Mouse (Mus musculus) neural tube, embryonic 12.5 days (tissue): ENCODE measurements at regions not wholly inside any gene's neighbourhood (a gene's known extent, or its start where the extent isn't known, plus 50 kb on each side); places are given as distances from the start of the nearest gene placed in this dataset.

Source experiments
- ATAC-seq: fragments of 200-750 bp; cut with Nextera tagmentation; 2 replicates; pipeline ENCODE4 v1.8.0; 2017; ENCODE audit warnings: low read depth, mild to moderate bottlenecking, moderate TSS enrichment, moderate library complexity; ENCODE audit not compliant: low FRiP score
- H3K27ac ChIP-seq: fragments of 300-500 bp; sonication (generic); 2 replicates; pipeline ENCODE4 v1.5.1; 2016
- H3K27me3 ChIP-seq: fragments of 300-500 bp; sonication (generic); replicated peaks from 2 replicates; pipeline ENCODE4 v1.6.1; 2016; ENCODE audit warnings: mild to moderate bottlenecking
- H3K36me3 ChIP-seq: fragments of 300-500 bp; sonication (generic); 2 replicates; pipeline ENCODE4 v1.6.1; 2016; ENCODE audit warnings: mild to moderate bottlenecking
- H3K4me1 ChIP-seq: fragments of 300-500 bp; sonication (generic); 2 replicates; pipeline ENCODE4 v1.6.1; 2016
- H3K4me2 ChIP-seq: fragments of 300-500 bp; sonication (generic); replicated peaks from 2 replicates; pipeline ENCODE4 v1.6.1; 2016; ENCODE audit warnings: mild to moderate bottlenecking
- H3K4me3 ChIP-seq: fragments of 300-500 bp; sonication (generic); 2 replicates; pipeline ENCODE4 v1.5.1; 2016
- H3K9ac ChIP-seq: fragments of 300-500 bp; sonication (generic); 2 replicates; pipeline ENCODE4 v1.6.1; 2016; ENCODE audit warnings: mild to moderate bottlenecking
- H3K9me3 ChIP-seq: fragments of 300-500 bp; sonication (generic); 2 replicates; pipeline ENCODE4 v1.6.1; 2016; ENCODE audit warnings: mild to moderate bottlenecking
- WGBS: fragments of 180-500 bp; shearing (Covaris S2); methylation state at CpG from one replicate; pipeline ENCODE4 v1.1.7; 2016; 5-methylcytosine and 5-hydroxymethylcytosine counted together

DNA sequence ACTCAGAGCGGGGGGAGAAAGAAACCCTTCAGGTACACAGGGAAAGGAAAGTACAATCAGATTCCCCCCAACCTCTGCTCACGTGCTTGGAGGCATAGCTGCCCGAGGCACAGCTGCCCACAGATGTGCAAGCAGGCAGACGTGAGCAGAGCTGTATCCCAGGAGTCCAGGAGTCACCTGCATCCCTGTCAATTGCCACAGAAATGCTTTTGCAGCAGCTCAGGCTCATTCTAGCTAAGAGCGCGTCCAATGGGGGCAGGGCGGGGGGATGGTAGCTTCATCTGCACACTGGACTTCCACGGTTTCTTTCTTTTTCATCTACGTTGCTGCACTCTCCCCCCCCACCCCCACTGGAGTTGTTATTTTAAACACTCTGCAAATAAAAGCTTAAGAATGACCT is 66.0 kb upstream of the Fat4 start:
- Histone ChIP-seq H3K9me3 (no peaks in the 10 kb centered on the region), H3K27me3 (no peaks in the 10 kb centered on the region), H3K4me3 (no peak overlapping the region), H3K9ac (no peak overlapping the region), H3K4me2 (no peak overlapping the region), H3K4me1 (peaks cover 3% of the 10 kb centered on the region; the same call in 1 of the 2 replicates), H3K36me3 (no peaks in the 10 kb centered on the region), H3K27ac (no peak overlapping the region)
- no peak for ATAC-seq
- 46% methylated on average over 9 of the region's 9 CpGs for WGBS

DNA sequence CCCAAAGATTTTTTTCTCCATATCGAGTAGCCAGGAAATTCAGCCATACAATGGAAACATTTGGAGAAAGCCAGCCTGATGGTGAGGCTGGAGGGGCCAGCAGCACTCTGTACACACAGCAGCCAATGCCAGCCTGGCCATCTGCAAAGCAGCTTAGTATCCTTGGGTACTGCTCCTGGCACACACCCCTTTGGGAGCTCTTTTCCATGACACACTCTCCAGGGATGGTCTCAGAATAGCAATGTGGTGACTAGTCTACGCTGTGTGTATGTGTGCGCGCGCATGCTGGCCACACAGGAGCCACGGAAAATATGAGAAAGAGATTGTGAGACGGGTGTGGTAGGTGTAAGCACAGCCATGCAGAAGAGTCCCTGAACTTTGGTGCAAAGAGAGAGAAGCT is 66.4 kb upstream of the Fat4 start:
- no peak overlapping the region for H3K27ac ChIP-seq
- H3K4me2 ChIP-seq: no peak overlapping the region
- WGBS: 94% methylated on average over 7 of the region's 7 CpGs
- no peaks in the 10 kb centered on the region for H3K36me3 ChIP-seq
- no peaks in the 10 kb centered on the region for H3K27me3 ChIP-seq
- no peaks in the 10 kb centered on the region for H3K9me3 ChIP-seq
- no peak for ATAC-seq
- peaks cover 3% of the 10 kb centered on the region; the same call in 1 of the 2 replicates for H3K4me1 ChIP-seq
- H3K4me3 ChIP-seq: no peak overlapping the region
- no peak overlapping the region for H3K9ac ChIP-seq

DNA sequence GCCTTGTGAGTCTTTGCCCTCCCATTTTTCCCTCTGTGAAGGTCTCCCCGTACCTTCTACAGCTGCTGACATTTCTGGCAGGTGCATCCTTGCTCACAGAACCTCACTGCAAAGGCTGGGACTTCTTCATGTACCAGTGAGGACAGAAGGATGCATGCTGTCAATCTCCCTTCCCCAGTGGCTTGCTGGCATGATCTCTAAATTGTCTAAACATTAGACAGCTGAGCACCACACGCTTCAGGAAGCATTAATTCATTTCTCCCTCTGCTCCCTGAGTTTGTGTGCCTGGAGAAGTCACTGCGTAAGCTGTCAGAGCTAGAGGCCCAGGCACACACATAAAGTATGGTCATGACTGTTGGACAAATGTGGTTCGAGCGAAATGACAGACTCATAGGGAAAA is 69.1 kb upstream of the Fat4 start:
- no peaks in the 10 kb centered on the region for H3K9me3 ChIP-seq
- 75% methylated on average over 5 of the region's 5 CpGs for WGBS
- H3K36me3 ChIP-seq: no peaks in the 10 kb centered on the region
- H3K4me3 ChIP-seq: no peak overlapping the region
- H3K27ac ChIP-seq: no peak overlapping the region
- H3K4me2 ChIP-seq: no peak overlapping the region
- H3K27me3 ChIP-seq: no peaks in the 10 kb centered on the region
- ATAC-seq: no peak
- H3K4me1 ChIP-seq: peaks cover 3% of the 10 kb centered on the region; the same call in 1 of the 2 replicates
- H3K9ac ChIP-seq: no peak overlapping the region

DNA sequence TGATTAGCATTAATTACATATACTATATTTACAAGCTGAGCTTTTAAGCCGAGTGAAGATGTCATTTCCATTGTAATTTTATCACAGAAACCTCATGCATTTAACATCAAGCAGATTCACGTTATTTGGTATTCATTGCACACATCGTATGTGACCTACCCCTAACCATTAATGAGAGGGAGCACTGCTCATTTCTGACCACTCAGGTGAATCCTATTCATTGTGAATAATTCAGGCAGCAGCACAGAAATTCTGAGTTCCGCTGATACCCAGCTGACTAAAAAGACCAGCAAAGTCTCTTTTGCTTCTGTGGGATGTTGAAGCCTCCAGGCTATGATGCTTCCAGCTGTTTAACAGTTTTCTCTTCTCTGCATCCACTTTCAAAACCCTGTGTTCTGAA is 74.3 kb upstream of the Fat4 start:
- 65% methylated on average over 4 of the region's 4 CpGs for WGBS
- ATAC-seq: peak; percentile 74; the same call in 1 of the 2 replicates

DNA sequence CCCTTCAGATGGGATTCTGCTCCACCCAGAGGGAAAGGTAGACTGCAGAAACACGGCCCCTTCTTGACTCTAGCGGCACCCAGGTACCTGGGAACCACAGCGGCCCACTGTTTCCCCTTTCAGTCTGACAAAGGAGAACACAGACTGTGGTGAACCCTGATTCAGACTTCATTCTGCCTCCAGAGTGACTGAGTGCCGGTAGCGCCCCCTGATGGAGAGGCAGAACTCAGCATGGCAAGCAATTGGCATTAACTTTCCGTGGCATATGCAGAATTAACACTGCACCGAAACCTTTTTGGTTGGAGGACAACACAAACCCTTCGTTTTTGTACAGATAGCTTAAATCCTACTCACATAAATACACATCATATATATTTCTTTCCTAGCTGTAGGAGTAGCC is 75.1 kb upstream of the Fat4 start:
- Histone ChIP-seq H3K4me3 (no peak overlapping the region), H3K4me1 (no peaks in the 10 kb centered on the region), H3K9ac (no peak overlapping the region), H3K27me3 (no peaks in the 10 kb centered on the region), H3K4me2 (no peak overlapping the region), H3K27ac (no peak overlapping the region), H3K9me3 (no peaks in the 10 kb centered on the region), H3K36me3 (no peaks in the 10 kb centered on the region)
- ATAC-seq: no peak
- 90% methylated on average over 8 of the region's 8 CpGs for WGBS

More for the DNA sequence above, 74.3 kb upstream of the Fat4 start:
- no peaks in the 10 kb centered on the region for H3K9me3 ChIP-seq
- no peak overlapping the region for H3K4me2 ChIP-seq
- H3K27ac ChIP-seq: no peak overlapping the region
- H3K9ac ChIP-seq: no peak overlapping the region
- no peaks in the 10 kb centered on the region for H3K4me1 ChIP-seq
- no peaks in the 10 kb centered on the region for H3K27me3 ChIP-seq
- no peak overlapping the region for H3K4me3 ChIP-seq
- no peaks in the 10 kb centered on the region for H3K36me3 ChIP-seq

DNA sequence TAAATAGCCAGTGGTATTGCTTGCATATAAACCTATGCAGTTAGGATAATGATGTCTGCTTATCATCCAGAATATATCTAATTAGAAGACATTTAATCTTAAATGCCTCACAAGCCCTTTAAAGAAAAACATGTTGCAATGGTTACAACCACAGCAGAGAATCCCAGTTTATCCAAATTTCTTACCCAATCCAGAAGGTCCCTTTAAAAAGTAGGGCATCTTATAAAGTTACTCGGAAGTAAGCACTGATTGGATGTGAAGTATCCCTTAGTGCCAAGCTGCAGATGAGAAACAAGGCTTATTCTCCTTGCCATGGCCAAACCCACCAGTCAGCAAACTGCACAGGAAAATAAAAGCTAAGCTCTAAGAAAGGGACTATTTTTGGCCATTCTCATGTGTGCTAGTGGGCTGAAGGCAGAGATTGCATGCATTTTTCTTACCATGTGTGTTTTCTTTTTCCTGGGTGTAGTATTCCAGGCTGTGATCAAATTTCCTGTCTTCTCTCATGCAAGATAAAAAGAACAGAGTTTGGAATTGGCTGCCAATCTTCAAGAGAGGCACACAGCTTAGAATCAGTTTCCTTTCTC is 80.2 kb upstream of the Fat4 start:
- no peak overlapping the region for H3K4me3 ChIP-seq
- H3K9ac ChIP-seq: no peak overlapping the region
- no peak overlapping the region for H3K27ac ChIP-seq
- no peaks in the 10 kb centered on the region for H3K9me3 ChIP-seq
- no peak for ATAC-seq
- no peaks in the 10 kb centered on the region for H3K27me3 ChIP-seq
- WGBS: 90% methylated on average over 1 of the region's 1 CpGs
- H3K4me2 ChIP-seq: no peak overlapping the region
- H3K36me3 ChIP-seq: no peaks in the 10 kb centered on the region
- H3K4me1 ChIP-seq: no peaks in the 10 kb centered on the region; the same call in 1 of the 2 replicates

DNA sequence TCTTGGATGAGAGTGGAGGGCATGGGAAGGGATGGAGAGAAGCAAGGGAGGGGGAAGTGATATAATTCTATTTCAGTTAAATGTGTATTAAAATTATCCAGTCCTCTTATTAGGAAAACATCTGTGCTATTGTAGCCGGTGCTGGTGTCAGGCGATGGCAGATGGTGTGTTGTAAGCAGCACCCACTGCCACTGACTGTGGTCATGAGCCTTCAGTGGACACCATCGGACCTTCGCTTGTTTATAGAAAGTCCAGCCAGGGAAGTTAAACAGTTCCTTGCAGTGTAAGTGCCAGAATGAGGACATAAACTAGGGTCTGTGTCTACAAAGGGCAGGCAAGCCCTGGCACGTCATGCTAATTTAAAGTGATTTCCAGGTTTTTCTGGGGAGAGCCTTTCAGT is 80.7 kb upstream of the Fat4 start:
- Histone ChIP-seq H3K27ac (no peak overlapping the region), H3K36me3 (no peaks in the 10 kb centered on the region), H3K27me3 (no peaks in the 10 kb centered on the region), H3K9ac (no peak overlapping the region), H3K9me3 (no peaks in the 10 kb centered on the region), H3K4me1 (no peaks in the 10 kb centered on the region; the same call in 1 of the 2 replicates), H3K4me2 (no peak overlapping the region), H3K4me3 (no peak overlapping the region)
- ATAC-seq: no peak
- WGBS: 65% methylated on average over 5 of the region's 5 CpGs

DNA sequence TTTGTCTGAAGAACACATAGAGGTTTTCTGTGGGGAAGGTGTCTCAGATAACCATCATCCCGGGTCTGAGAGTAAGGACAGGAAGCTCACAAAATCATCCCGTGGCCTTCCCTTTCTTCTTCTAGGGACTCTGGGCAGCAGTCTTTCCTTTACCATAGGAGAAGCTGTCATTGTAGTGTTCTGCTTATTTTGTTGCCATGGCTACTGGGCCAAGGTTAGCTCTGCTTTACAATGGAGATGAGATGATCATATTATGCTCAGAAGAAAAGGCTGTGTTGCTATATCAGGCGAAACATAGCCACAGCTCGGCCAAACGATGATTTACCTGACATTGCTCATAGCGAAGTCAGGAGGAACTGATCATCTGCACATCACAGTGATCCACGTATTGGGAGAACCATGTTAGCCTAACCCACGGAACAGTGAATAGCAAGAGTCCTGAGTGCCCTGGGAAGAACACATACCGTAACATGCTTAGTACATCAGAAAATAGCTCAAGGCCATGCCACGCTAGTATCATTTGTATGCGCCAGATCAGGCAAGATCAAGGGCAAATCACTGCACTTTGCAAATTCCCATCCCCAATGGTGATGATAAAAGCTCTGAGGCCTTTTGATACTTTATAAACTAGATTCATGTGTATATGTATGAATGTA is 91.0 kb upstream of the Fat4 start:
- no peaks in the 10 kb centered on the region for H3K27me3 ChIP-seq
- no peaks in the 10 kb centered on the region for H3K4me1 ChIP-seq
- no peaks in the 10 kb centered on the region for H3K9me3 ChIP-seq
- WGBS: 83% methylated on average over 11 of the region's 11 CpGs
- H3K27ac ChIP-seq: no peak overlapping the region
- no peak for ATAC-seq
- no peak overlapping the region for H3K9ac ChIP-seq
- H3K4me2 ChIP-seq: no peak overlapping the region
- H3K4me3 ChIP-seq: no peak overlapping the region
- no peaks in the 10 kb centered on the region for H3K36me3 ChIP-seq

DNA sequence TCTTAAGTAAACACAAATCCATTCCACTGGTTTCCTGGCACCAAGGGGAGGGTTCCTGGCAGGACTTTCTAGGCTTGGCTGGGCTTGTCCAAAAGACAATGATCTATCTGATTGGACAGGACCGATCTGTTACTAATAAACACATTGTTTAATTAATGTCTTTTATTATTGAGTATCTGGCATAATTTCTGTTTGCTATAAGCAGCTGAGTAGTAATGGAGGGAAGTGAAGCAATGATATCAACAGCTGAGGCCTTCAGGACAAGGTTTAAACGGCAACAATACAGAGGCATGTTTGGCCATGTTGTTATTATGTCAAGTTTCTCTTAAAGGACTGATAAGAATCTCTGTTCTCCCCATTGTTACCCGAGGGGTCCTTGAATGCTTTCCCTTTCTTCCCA is 93.5 kb upstream of the Fat4 start:
- H3K27ac ChIP-seq: no peak overlapping the region
- 91% methylated on average over 3 of the region's 3 CpGs for WGBS
- H3K36me3 ChIP-seq: no peaks in the 10 kb centered on the region
- H3K9ac ChIP-seq: no peak overlapping the region
- no peaks in the 10 kb centered on the region for H3K4me1 ChIP-seq
- no peaks in the 10 kb centered on the region for H3K9me3 ChIP-seq
- no peak overlapping the region for H3K4me2 ChIP-seq
- no peaks in the 10 kb centered on the region for H3K27me3 ChIP-seq
- no peak for ATAC-seq
- H3K4me3 ChIP-seq: no peak overlapping the region

DNA sequence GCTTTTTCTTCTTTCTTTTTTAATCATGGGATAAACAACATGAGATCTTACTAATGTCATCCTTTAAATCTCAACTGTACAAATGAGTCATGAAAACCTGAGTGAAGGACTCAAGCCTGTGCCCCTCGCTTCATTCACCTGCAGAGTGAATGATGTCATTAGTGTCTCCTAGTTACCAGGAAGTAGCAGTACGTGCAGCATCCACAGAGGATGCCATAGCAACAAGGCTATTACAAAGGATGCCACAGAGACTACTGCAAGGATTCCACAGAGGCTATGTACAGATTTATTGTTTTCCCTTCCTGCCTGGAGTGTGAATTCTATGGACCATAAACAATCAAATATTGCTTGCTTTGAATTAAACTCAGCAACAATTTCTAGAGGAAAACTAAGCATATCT is 98.0 kb upstream of the Fat4 start:
- H3K9me3 ChIP-seq: no peaks in the 10 kb centered on the region
- ATAC-seq: peak; percentile 91
- H3K27ac ChIP-seq: no peak overlapping the region
- no peaks in the 10 kb centered on the region for H3K27me3 ChIP-seq
- H3K36me3 ChIP-seq: no peaks in the 10 kb centered on the region
- H3K4me2 ChIP-seq: no peak overlapping the region
- WGBS: 22% methylated on average over 2 of the region's 2 CpGs
- H3K4me3 ChIP-seq: no peak overlapping the region
- no peaks in the 10 kb centered on the region for H3K4me1 ChIP-seq
- H3K9ac ChIP-seq: no peak overlapping the region

DNA sequence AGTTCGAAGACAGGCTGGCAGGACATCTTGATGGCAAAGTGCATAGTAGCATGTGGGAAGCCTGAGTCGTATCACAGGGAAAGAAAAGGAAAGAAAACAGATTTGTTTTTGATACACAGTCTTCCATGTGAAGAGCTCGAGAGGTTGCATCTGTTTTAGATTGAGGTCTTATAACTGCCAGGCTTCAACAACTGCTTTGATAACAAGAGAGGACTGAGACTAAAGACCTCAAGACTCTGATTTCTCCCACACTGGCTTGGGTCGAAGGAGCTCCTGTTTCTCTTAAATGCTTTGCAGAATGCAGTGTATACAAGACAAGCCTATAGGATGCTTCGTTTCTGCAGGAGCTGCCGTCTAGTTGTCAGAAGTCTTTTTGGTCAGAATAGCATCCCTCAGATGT is 103.0 kb upstream of the Fat4 start:
- no peak overlapping the region for H3K9ac ChIP-seq
- H3K4me2 ChIP-seq: no peak overlapping the region
- no peaks in the 10 kb centered on the region for H3K27me3 ChIP-seq
- WGBS: 87% methylated on average over 6 of the region's 6 CpGs
- H3K4me1 ChIP-seq: no peaks in the 10 kb centered on the region
- H3K27ac ChIP-seq: no peak overlapping the region
- no peak for ATAC-seq
- no peak overlapping the region for H3K4me3 ChIP-seq
- no peaks in the 10 kb centered on the region for H3K36me3 ChIP-seq
- no peaks in the 10 kb centered on the region for H3K9me3 ChIP-seq

DNA sequence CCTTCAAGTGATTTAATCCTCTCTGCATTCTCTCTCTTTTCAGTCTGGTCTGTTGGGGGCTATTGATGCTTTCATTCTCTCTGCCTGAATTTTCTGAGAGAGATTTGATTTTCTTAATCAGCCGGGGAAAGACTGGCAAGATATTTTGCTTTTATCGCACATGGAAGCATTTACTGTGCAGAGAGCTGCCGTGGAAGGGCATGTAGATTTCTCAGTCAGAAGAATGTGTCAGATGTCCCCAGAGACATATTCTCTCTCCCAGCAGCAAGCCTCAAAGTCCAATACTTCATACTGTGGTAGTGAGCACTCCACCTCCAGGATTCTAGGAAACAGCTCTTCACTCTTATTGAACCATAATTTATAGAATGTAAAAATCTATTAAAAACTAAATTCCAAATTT is 103.7 kb upstream of the Fat4 start:
- Histone ChIP-seq H3K27me3 (no peaks in the 10 kb centered on the region), H3K36me3 (no peaks in the 10 kb centered on the region), H3K27ac (no peak overlapping the region), H3K4me1 (no peaks in the 10 kb centered on the region), H3K9ac (no peak overlapping the region), H3K9me3 (no peaks in the 10 kb centered on the region), H3K4me3 (no peak overlapping the region), H3K4me2 (no peak overlapping the region)
- no peak for ATAC-seq
- 73% methylated on average over 3 of the region's 3 CpGs for WGBS

DNA sequence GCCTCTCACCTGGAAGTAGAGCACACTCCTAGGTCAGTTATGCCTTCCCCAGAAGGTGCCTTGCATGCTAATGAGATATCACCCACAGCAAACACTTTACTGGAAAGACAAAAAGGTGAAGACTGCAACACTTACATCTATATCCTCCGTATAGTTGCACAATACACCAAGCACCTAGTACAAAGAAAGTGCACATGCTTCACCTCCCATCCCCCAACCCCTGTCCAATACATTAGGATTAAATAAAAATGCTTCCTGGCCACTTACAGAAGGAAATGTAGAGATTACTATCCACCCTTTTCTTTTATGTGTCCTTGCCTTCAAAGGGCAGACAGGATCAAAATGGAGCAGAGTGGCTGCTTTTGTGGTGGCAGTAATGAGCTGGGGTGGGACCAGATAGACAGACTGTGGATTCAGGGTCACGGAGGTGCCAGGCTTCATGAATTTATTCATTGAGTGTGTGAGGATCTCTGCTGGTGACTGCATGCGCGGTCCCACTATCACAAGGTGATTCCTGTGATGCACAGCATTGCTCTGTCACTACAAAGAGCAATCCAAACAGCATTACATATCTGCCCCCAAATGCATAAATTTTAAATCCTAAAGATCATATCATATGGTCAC is 109.9 kb upstream of the Fat4 start:
- 53% methylated on average over 4 of the region's 4 CpGs for WGBS

More for the DNA sequence above, 109.9 kb upstream of the Fat4 start:
- H3K4me1 ChIP-seq: peaks cover 3% of the 10 kb centered on the region; the same call in 1 of the 2 replicates
- no peaks in the 10 kb centered on the region for H3K27me3 ChIP-seq
- no peak overlapping the region for H3K4me2 ChIP-seq
- no peaks in the 10 kb centered on the region for H3K36me3 ChIP-seq
- no peaks in the 10 kb centered on the region for H3K9me3 ChIP-seq
- ATAC-seq: peak; percentile 63; the same call in 1 of the 2 replicates
- no peak overlapping the region for H3K27ac ChIP-seq
- no peak overlapping the region for H3K4me3 ChIP-seq
- H3K9ac ChIP-seq: no peak overlapping the region
